Mouse (Mus musculus): ENCODE results near the gene Pde1c. TPM values are rescaled to one million over a fixed set of nuclear protein-coding genes. Genes with fewer than 3 reads are reported as not detected.

The Pde1c gene
- polyA plus RNA-seq, 1 experiment, result 1.5 TPM

DNA sequence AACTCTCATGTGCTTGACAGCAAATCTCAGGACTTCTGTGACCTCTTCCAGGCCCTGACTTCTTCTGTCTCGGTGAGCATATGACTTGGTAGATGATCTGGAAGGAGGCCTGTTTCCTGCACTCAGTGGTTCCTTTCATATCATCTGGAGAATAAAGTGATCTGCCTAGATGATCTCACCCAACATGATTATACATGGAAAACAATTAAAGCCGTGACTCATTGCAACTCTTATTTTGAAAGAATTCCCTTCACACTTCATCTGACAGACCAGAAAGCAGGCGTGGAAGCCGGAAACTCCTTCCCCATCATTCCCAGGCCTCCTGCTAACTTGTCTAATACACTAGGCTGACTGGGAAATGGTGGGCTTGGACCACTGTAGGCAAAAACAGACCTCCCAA is 152.7 kb downstream of the Pde1c start:
- H3K4me3 ChIP-seq (replicated peaks; ENCODE audit: control insufficient read depth, low read depth, low read length), result no peak overlapping the region
- no peaks in the 10 kb centered on the region for H3K4me1 ChIP-seq (ENCODE audit: control insufficient read depth, insufficient read depth, low read length)
- WGBS, result 74% methylated on average over 4 of the region's 4 CpGs
- no peak for TF ChIP-seq CTCF (IDR thresholded peaks at IDR 0.05; ENCODE audit: control insufficient read depth, insufficient read depth, low read length)
- TF ChIP-seq POLR2A (IDR thresholded peaks at IDR 0.05; ENCODE audit: borderline replicate concordance, control insufficient read depth, low read depth, low read length), result no peak
- no peak overlapping the region for H3K27ac ChIP-seq (ENCODE audit: control insufficient read depth, insufficient read depth, low read depth, low read length, poor library complexity)

DNA sequence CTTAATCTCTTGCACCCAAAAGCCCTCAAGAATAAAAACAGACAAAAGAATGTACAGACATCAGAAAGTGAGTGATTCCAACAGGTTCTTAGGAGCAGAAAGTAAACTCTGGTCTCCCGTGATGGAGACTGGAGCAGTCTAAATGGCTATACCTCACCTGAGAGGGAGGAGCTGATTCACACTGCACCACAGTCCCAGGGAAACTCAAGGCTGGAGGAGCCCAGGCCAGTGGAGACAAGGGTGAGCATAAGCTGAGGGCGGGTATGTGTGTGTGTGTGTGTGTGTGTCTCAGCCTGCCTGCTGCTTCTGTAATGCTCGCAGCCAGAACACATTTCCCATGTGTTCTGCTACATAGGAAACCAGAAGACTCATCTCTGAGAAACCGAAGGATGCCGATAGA is 179.7 kb downstream of the Pde1c start:
- Histone ChIP-seq H3K27ac (ENCODE audit: control insufficient read depth, insufficient read depth, low read depth, low read length, poor library complexity) (no peak overlapping the region), H3K4me3 (replicated peaks; ENCODE audit: control insufficient read depth, low read depth, low read length) (no peak overlapping the region), H3K4me1 (ENCODE audit: control insufficient read depth, insufficient read depth, low read length) (no peaks in the 10 kb centered on the region)
- TF ChIP-seq POLR2A (IDR thresholded peaks at IDR 0.05; ENCODE audit: borderline replicate concordance, control insufficient read depth, low read depth, low read length) (no peak), CTCF (IDR thresholded peaks at IDR 0.05; ENCODE audit: control insufficient read depth, insufficient read depth, low read length) (no peak)
- WGBS, result 75% methylated on average over 5 of the region's 5 CpGs

DNA sequence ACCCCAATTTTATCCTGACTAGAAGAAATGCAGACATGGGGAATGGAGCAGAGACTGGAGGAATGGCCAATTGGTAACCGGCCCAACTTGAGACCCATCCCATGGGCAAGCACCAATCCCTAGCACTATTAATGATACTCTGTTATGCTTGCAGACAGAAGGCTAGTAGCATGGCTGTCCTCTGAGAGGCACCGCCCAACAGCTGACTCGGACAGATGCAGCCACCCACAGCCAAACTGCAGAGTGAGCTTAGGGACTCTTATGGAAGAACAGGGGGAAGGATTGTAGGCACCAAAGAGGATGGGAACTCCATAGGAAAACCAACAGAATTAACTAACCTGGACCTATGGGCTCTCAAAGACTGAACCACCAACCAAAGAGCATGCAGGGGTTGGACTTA is 192.5 kb downstream of the Pde1c start:
- Histone ChIP-seq H3K4me1 (ENCODE audit: control insufficient read depth, insufficient read depth, low read length) (no peaks in the 10 kb centered on the region), H3K4me3 (replicated peaks; ENCODE audit: control insufficient read depth, low read depth, low read length) (no peak overlapping the region), H3K27ac (ENCODE audit: control insufficient read depth, insufficient read depth, low read depth, low read length, poor library complexity) (no peak overlapping the region)
- 83% methylated on average over 3 of the region's 3 CpGs for WGBS
- TF ChIP-seq CTCF (IDR thresholded peaks at IDR 0.05; ENCODE audit: control insufficient read depth, insufficient read depth, low read length) (no peak), POLR2A (IDR thresholded peaks at IDR 0.05; ENCODE audit: borderline replicate concordance, control insufficient read depth, low read depth, low read length) (no peak)

DNA sequence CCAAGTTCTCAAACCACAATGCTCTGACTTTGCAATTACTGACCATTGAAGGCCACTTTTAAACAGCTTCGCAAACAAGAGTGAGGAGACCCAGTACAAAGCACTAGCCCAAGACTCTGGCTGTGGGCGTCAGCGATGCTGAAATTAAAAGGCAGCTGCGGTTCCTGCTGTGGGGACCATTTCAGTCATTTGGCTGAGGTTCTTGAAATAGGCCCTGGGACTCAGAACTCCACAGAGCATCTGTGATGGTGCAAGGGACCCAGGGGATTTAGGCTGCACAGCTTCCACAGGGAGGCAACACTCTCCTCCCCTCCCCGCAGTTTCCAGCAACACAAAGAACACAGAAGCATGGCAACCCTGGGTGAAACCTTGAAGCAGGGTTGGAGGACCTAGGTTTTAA is 194.7 kb downstream of the Pde1c start:
- Histone ChIP-seq H3K27ac (ENCODE audit: control insufficient read depth, insufficient read depth, low read depth, low read length, poor library complexity) (no peak overlapping the region), H3K4me1 (ENCODE audit: control insufficient read depth, insufficient read depth, low read length) (no peaks in the 10 kb centered on the region), H3K4me3 (replicated peaks; ENCODE audit: control insufficient read depth, low read depth, low read length) (no peak overlapping the region)
- WGBS, result 83% methylated on average over 5 of the region's 5 CpGs
- TF ChIP-seq POLR2A (IDR thresholded peaks at IDR 0.05; ENCODE audit: borderline replicate concordance, control insufficient read depth, low read depth, low read length) (no peak), CTCF (IDR thresholded peaks at IDR 0.05; ENCODE audit: control insufficient read depth, insufficient read depth, low read length) (no peak)

DNA sequence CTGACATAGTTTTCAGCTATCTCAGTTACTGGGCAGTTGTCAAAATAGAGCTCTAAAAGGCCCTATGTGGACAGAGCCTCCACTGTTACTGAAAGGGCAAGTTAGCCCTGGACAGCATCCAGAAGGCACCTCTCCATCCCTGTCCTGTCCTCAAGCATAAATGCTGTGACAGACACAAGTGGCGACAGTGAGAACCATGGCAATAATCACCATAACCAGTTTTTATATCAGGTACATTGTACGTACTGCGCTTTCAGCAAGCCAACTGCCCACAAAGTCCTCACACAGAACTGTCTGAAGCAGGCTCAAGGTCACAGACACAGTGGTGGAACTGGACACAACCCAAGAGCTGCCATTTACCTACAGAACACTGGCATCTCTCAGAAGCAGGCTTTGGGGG is 195.2 kb downstream of the Pde1c start:
- Histone ChIP-seq H3K4me1 (ENCODE audit: control insufficient read depth, insufficient read depth, low read length) (no peaks in the 10 kb centered on the region), H3K4me3 (replicated peaks; ENCODE audit: control insufficient read depth, low read depth, low read length) (no peak overlapping the region), H3K27ac (ENCODE audit: control insufficient read depth, insufficient read depth, low read depth, low read length, poor library complexity) (no peak overlapping the region)
- no peak for TF ChIP-seq POLR2A (IDR thresholded peaks at IDR 0.05; ENCODE audit: borderline replicate concordance, control insufficient read depth, low read depth, low read length)
- no peak for TF ChIP-seq CTCF (IDR thresholded peaks at IDR 0.05; ENCODE audit: control insufficient read depth, insufficient read depth, low read length)
- WGBS, result 89% methylated on average over 3 of the region's 3 CpGs

DNA sequence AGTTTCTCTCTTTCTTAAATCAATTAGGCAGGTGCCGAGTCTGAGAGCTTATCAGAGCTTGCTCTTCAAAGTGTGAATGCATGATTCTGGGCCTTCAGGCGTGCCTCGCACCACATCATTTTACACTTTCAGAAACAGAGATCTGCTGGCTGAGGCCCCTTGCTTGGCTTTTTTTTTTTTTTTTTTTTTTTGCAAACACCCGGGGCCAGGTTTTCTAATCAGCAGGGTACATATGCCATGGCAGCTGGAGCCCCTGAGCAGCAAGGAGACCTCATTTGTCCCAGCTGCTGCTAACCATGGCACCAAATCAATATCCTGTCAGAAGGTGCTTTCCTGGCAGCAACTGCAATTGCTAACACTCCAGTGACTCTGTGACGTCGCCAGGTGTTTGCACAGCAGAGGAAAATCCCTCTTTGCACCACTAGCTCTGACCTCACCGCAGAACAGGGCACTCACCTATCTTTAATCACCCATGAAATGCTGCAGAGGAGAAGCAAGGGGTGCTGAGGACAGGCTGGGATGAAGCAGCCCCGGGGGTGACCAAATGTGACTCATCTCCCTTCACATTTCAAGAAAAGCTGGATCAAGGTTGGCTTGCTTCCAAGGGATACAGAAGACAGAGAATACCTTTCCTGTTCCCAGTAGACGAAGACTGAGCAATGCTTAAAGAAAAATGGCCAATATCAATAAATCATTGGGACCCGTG is 195.7 kb downstream of the Pde1c start:
- 45% methylated on average over 10 of the region's 10 CpGs for WGBS
- Histone ChIP-seq H3K4me1 (ENCODE audit: control insufficient read depth, insufficient read depth, low read length) (no peaks in the 10 kb centered on the region), H3K27ac (ENCODE audit: control insufficient read depth, insufficient read depth, low read depth, low read length, poor library complexity) (no peak overlapping the region), H3K4me3 (replicated peaks; ENCODE audit: control insufficient read depth, low read depth, low read length) (no peak overlapping the region)
- no peak for TF ChIP-seq POLR2A (IDR thresholded peaks at IDR 0.05; ENCODE audit: borderline replicate concordance, control insufficient read depth, low read depth, low read length)
- no peak for TF ChIP-seq CTCF (IDR thresholded peaks at IDR 0.05; ENCODE audit: control insufficient read depth, insufficient read depth, low read length)

DNA sequence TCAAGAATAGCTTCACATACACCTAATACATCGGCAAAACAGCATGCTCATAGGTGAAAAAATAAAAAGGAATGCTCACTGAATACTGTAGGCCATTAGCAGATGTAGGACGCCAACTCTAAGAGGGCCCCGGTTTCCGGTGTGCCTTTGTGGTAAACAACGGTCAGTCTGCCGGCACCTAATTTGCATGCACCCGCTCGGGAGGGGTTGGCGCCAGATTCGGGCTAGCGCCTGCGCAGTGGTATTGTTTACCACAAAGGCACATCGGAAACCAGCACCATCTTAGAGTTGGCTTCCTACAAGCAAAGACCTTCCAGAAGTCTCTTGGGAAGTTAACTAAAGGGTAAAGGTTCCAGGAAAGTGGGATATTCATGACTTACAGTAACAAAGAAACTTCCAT is 199.4 kb downstream of the Pde1c start:
- no peak overlapping the region for H3K4me3 ChIP-seq (replicated peaks; ENCODE audit: control insufficient read depth, low read depth, low read length)
- WGBS, result 85% methylated on average over 13 of the region's 13 CpGs

DNA sequence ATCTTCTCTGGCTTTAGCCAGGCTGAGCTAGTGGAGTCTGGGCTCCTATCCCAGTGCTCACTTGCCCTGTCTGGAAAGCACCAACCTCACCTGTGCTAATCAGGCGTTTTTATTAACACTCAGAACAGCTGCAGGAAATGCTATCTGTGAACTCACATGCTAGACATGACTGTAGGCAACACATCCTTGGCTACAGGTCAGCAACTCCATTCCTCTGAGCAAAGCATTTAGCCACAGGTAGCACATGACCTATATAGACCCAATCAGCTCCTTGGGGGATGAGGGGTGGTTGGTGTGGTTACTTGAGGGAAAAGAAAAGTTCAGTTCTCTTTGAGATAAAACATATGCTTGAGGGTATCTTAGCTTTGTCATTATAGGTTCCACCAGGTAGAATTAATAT is 200.8 kb downstream of the Pde1c start:
- TF ChIP-seq POLR2A (IDR thresholded peaks at IDR 0.05; ENCODE audit: borderline replicate concordance, control insufficient read depth, low read depth, low read length) (no peak), CTCF (IDR thresholded peaks at IDR 0.05; ENCODE audit: control insufficient read depth, insufficient read depth, low read length) (no peak)
- Histone ChIP-seq H3K4me1 (ENCODE audit: control insufficient read depth, insufficient read depth, low read length) (no peaks in the 10 kb centered on the region), H3K27ac (ENCODE audit: control insufficient read depth, insufficient read depth, low read depth, low read length, poor library complexity) (no peak overlapping the region), H3K4me3 (replicated peaks; ENCODE audit: control insufficient read depth, low read depth, low read length) (no peak overlapping the region)
- 38% methylated on average over 1 of the region's 1 CpGs for WGBS

More for the DNA sequence above, 199.4 kb downstream of the Pde1c start:
- no peak for TF ChIP-seq CTCF (IDR thresholded peaks at IDR 0.05; ENCODE audit: control insufficient read depth, insufficient read depth, low read length)
- no peak for TF ChIP-seq POLR2A (IDR thresholded peaks at IDR 0.05; ENCODE audit: borderline replicate concordance, control insufficient read depth, low read depth, low read length)
- Histone ChIP-seq H3K27ac (ENCODE audit: control insufficient read depth, insufficient read depth, low read depth, low read length, poor library complexity) (no peak overlapping the region), H3K4me1 (ENCODE audit: control insufficient read depth, insufficient read depth, low read length) (no peaks in the 10 kb centered on the region)

DNA sequence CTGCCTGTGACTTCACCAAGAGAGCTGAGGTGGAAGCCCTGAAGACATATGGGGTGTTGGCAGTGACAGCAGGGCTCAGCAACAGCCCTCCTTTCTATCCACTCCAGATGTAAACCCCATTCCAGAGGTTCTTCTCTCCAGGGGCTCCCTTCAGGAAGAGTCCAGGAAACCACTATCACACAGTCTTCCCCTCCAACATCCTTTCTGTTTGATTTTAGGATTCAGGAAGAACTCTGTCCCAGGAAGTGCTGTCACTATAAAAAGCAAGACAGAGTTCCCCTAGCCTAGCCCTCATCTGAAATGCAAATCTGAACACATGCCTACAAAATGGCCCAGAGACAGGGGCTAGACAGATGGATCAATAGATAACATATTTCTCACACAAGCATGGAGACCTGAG is 201.6 kb downstream of the Pde1c start:
- Histone ChIP-seq H3K4me1 (ENCODE audit: control insufficient read depth, insufficient read depth, low read length) (no peaks in the 10 kb centered on the region), H3K27ac (ENCODE audit: control insufficient read depth, insufficient read depth, low read depth, low read length, poor library complexity) (no peak overlapping the region), H3K4me3 (replicated peaks; ENCODE audit: control insufficient read depth, low read depth, low read length) (no peak overlapping the region)
- TF ChIP-seq CTCF (IDR thresholded peaks at IDR 0.05; ENCODE audit: control insufficient read depth, insufficient read depth, low read length) (no peak), POLR2A (IDR thresholded peaks at IDR 0.05; ENCODE audit: borderline replicate concordance, control insufficient read depth, low read depth, low read length) (no peak)
